ENCODE assay signal across 14 mouse cellular contexts in the genomic region with DNA sequence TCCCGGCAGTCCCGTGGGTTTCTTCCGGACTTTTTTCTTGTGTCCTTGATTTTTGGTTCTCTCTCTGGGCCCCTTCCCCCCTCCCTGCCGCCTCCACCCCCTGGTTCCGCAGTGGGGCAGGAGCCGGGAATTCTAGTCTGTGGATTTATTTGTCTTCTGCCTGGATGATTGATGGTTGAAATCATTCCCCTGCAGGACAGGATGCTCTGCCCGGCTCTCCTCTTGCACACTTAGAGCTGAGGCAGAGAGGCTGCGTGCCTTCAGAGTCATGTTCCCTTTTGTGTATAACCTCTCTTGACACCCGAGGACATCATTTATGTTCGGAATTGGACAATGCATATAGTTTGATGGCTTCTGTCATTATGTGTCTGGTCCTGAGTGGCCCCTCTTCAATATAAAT.
DNase-seq lines count a peak whose midpoint lies in the region; ATAC-seq and TF ChIP-seq lines count a peak whose summit lies in the region.
"Had no signal": no experiment of that assay in that cellular context is flagged by ENCODE, and none has a peak within 500 bp of the region (broad histone marks: within the 10 kb centered on the region; RNA-seq: fewer than 3 reads in every experiment).

No protein-coding gene starts in this region.

- peak; percentile 3 for DNase-seq in adrenal gland, adult 8-10 months
- DNase-seq in adrenal gland, postnatal 25 days, result no peak
- peak; percentile 13 for DNase-seq in lung, embryonic 14.5 days
- no peak for DNase-seq in lung, postnatal 10 days
- no peak for DNase-seq in hindbrain, embryonic 14.5 days (ENCODE audit: low spot score)
- DNase-seq in right cerebral cortex, postnatal 36 days (ENCODE audit: low spot score in 2 of 2), result no peak
- no peak for DNase-seq in frontal cortex, postnatal 25 days (ENCODE audit: low spot score in 2 of 2)
- DNase-seq: adrenal gland, postnatal 36 days; cerebellum, adult 11 months; heart, postnatal 36 days; kidney, postnatal 14 days had no signal

- H3K4me3 ChIP-seq in lung, embryonic 14.5 days (ENCODE audit: low read depth, low read length), result no peak overlapping the region
- H3K4me3 ChIP-seq in hindbrain, embryonic 14.5 days (replicated peaks; ENCODE audit: low read length), result no peak overlapping the region
- no peak overlapping the region for H3K4me3 ChIP-seq in neural tube, embryonic 12.5 days

- no peak overlapping the region for H3K27ac ChIP-seq in lung, embryonic 14.5 days (ENCODE audit: low read depth)
- peak overlapping the region; percentile 78 for H3K27ac ChIP-seq in hindbrain, embryonic 14.5 days
- 0 out of 2 replicates have a peak overlapping the region, but pooled peaks have one; percentile 26 for H3K27ac ChIP-seq in neural tube, embryonic 12.5 days
- H3K27ac ChIP-seq: liver, embryonic 15.5 days had no signal

- no peaks in the 10 kb centered on the region for H3K36me3 ChIP-seq in lung, embryonic 14.5 days (ENCODE audit: insufficient read depth)
- no peaks in the 10 kb centered on the region for H3K36me3 ChIP-seq in hindbrain, embryonic 14.5 days (replicated peaks; ENCODE audit: control insufficient read depth, insufficient read depth)
- H3K36me3 ChIP-seq in neural tube, embryonic 12.5 days, result no peaks in the 10 kb centered on the region
- H3K36me3 ChIP-seq: heart, embryonic 10.5 days; liver, embryonic 15.5 days had no signal

- H3K27me3 ChIP-seq in lung, embryonic 14.5 days (ENCODE audit: insufficient read depth, low read length), result no peaks in the 10 kb centered on the region
- no peaks in the 10 kb centered on the region for H3K27me3 ChIP-seq in hindbrain, embryonic 14.5 days (ENCODE audit: control insufficient read depth, insufficient read depth, low read length)
- H3K27me3 ChIP-seq in neural tube, embryonic 12.5 days (replicated peaks), result no peaks in the 10 kb centered on the region

- no peak overlapping the region for H3K4me2 ChIP-seq in lung, embryonic 14.5 days
- H3K4me2 ChIP-seq in hindbrain, embryonic 14.5 days (replicated peaks), result peak overlapping the region; percentile 86
- H3K4me2 ChIP-seq in neural tube, embryonic 12.5 days (replicated peaks), result no peak overlapping the region

- H3K9ac ChIP-seq in lung, embryonic 14.5 days, result no peak overlapping the region
- H3K9ac ChIP-seq in hindbrain, embryonic 14.5 days, result peak overlapping the region; percentile 71
- H3K9ac ChIP-seq in neural tube, embryonic 12.5 days, result no peak overlapping the region
- H3K9ac ChIP-seq: liver, embryonic 15.5 days had no signal

- no peak for ATAC-seq in lung, embryonic 14.5 days (ENCODE audit: insufficient read depth)
- no peak for ATAC-seq in hindbrain, embryonic 14.5 days (ENCODE audit: low FRiP score)
- ATAC-seq in neural tube, embryonic 12.5 days (ENCODE audit: low FRiP score, low read depth), result no peak

- H3K4me1 ChIP-seq in lung, embryonic 14.5 days (ENCODE audit: insufficient read depth), result no peaks in the 10 kb centered on the region
- H3K4me1 ChIP-seq in hindbrain, embryonic 14.5 days (replicated peaks; ENCODE audit: control insufficient read depth, insufficient read depth, low read length), result peaks cover 12% of the 10 kb centered on the region
- H3K4me1 ChIP-seq in neural tube, embryonic 12.5 days, result peaks cover 7% of the 10 kb centered on the region; the same call in 1 of the 2 replicates

- H3K9me3 ChIP-seq in lung, embryonic 14.5 days (ENCODE audit: low read depth, low read length), result no peaks in the 10 kb centered on the region
- no peaks in the 10 kb centered on the region for H3K9me3 ChIP-seq in hindbrain, embryonic 14.5 days (ENCODE audit: control insufficient read depth, low read length)
- no peaks in the 10 kb centered on the region for H3K9me3 ChIP-seq in neural tube, embryonic 12.5 days
- H3K9me3 ChIP-seq: heart, embryonic 10.5 days; liver, embryonic 15.5 days had no signal

- WGBS in lung, embryonic 14.5 days, result 7% methylated on average over 10 of the region's 10 CpGs
- 27% methylated on average over 10 of the region's 10 CpGs for WGBS in hindbrain, embryonic 14.5 days
- 40% methylated on average over 10 of the region's 10 CpGs for WGBS in neural tube, embryonic 12.5 days

- TF ChIP-seq CTCF in lung, embryonic 14.5 days (IDR thresholded peaks at IDR 0.05; ENCODE audit: low read depth), result no peak

Comparison
In these comparisons a context has a peak if more than half of its experiments do, and no peak if none do; other contexts are left out.
1. DNase-seq: peak in adrenal gland, adult 8-10 months (single experiment) and lung, embryonic 14.5 days (single experiment); none in adrenal gland, postnatal 25 days (single experiment), lung, postnatal 10 days (single experiment), hindbrain, embryonic 14.5 days (single experiment), right cerebral cortex, postnatal 36 days (0 of 2) and frontal cortex, postnatal 25 days (0 of 2).